Mouse (Mus musculus) stomach, postnatal 0 days (tissue): ENCODE measurements around the gene Spesp1. TPM values are rescaled to one million over a fixed set of nuclear protein-coding genes. Genes with fewer than 3 reads are reported as not detected.

Experiments used
- ATAC-seq: fragments of 200-750 bp; cut with Nextera tagmentation; 2 replicates; pipeline ENCODE4 v1.8.0; 2017; ENCODE audit not compliant: low FRiP score, low TSS enrichment
- DNase-seq: peaks from one replicate; pipeline ENCODE4 v3.0.0-alpha.2; 2016; ENCODE audit warnings: low spot score
- H3K27ac ChIP-seq: fragments of 300-500 bp; sonication (generic); replicated peaks from 2 replicates; pipeline ENCODE4 v1.5.1; 2014; ENCODE audit warnings: mild to moderate bottlenecking, control low read depth
- H3K27me3 ChIP-seq: fragments of 300-500 bp; sonication (generic); 2 replicates; pipeline ENCODE4 v1.6.1; 2014; ENCODE audit warnings: low read length; ENCODE audit not compliant: control insufficient read depth, insufficient read depth
- H3K36me3 ChIP-seq: fragments of 300-500 bp; sonication (generic); 2 replicates; pipeline ENCODE4 v1.6.1; 2014; ENCODE audit warnings: low read length, mixed read lengths; ENCODE audit not compliant: control insufficient read depth, insufficient read depth
- H3K4me1 ChIP-seq: fragments of 300-500 bp; sonication (generic); replicated peaks from 2 replicates; pipeline ENCODE4 v1.6.1; 2014; ENCODE audit warnings: antibody characterized with exemption; ENCODE audit not compliant: control insufficient read depth, insufficient read depth
- H3K4me2 ChIP-seq: fragments of 300-500 bp; sonication (generic); replicated peaks from 2 replicates; pipeline ENCODE4 v1.6.1; 2014; ENCODE audit warnings: low read depth, mild to moderate bottlenecking, control low read depth, moderate library complexity
- H3K4me3 ChIP-seq: fragments of 300-500 bp; sonication (generic); 2 replicates; pipeline ENCODE4 v1.5.1; 2014; ENCODE audit warnings: low read depth, low read length, control low read depth
- H3K9ac ChIP-seq: fragments of 300-500 bp; sonication (generic); 2 replicates; pipeline ENCODE4 v1.6.1; 2014; ENCODE audit warnings: mild to moderate bottlenecking, low read length, control low read depth, mixed read lengths
- H3K9me3 ChIP-seq: fragments of 300-500 bp; sonication (generic); 2 replicates; pipeline ENCODE4 v1.6.1; 2016; ENCODE audit warnings: low read length; ENCODE audit not compliant: control insufficient read depth
- CTCF ChIP-seq: IDR thresholded peaks from 2 replicates; pipeline ENCODE4 v1.5.1; 2016; ENCODE audit warnings: antibody characterized with exemption, low read depth, mild to moderate bottlenecking, moderate library complexity
- EP300 ChIP-seq: optimal IDR thresholded peaks from 2 replicates; pipeline ENCODE3; 2016; ENCODE audit warnings: antibody characterized with exemption
- WGBS: fragments of 180-500 bp; shearing (Covaris S2); extraction: QIAGEN DNeasy Blood & Tissue Kit; methylation state at CpG from one replicate; pipeline ENCODE4 v1.1.7; 2014; 5-methylcytosine and 5-hydroxymethylcytosine counted together
- microRNA-seq: library from miRNA; unstranded; fragments of <30 nt; microRNA quantifications from one replicate; pipeline ENCODE4, GENCODE M21; 2016
- polyA plus RNA-seq: library from polyadenylated mRNA; unstranded; fragments of >200 nt; fragmentation: Nextera tagmentation; extraction: Ambion mirVana; gene quantifications from 2 replicates; pipeline ENCODE4 v1.2.1, GENCODE M21; 2015

Gene Spesp1
- polyA plus RNA-seq, 1 experiment from 2014 or later: not detected

GRCm38 (mm10) chr9:62231046-62231445, 51.0 kb downstream of the Spesp1 start:
- no peak overlapping the region for H3K4me3 ChIP-seq
- no peak overlapping the region for H3K27ac ChIP-seq
- ATAC-seq (peak; percentile 61), DNase-seq (peak; percentile 31)
- H3K9me3 ChIP-seq: no peaks in the 10 kb centered on the region
- H3K27me3 ChIP-seq: no peaks in the 10 kb centered on the region
- no peaks in the 10 kb centered on the region for H3K36me3 ChIP-seq
- H3K9ac ChIP-seq: no peak overlapping the region
- no peaks in the 10 kb centered on the region for H3K4me1 ChIP-seq
- no peak for TF ChIP-seq CTCF
- TF ChIP-seq EP300: no peak
- WGBS: 38% methylated on average over 3 of the region's 3 CpGs
- no peak overlapping the region for H3K4me2 ChIP-seq

GRCm38 (mm10) chr9:62229985-62230384, 52.0 kb downstream of the Spesp1 start:
- H3K9ac ChIP-seq: no peak overlapping the region
- TF ChIP-seq EP300 (no peak), CTCF (no peak)
- H3K9me3 ChIP-seq: no peaks in the 10 kb centered on the region
- DNase-seq (no peak), ATAC-seq (no peak)
- no peaks in the 10 kb centered on the region for H3K36me3 ChIP-seq
- no peak overlapping the region for H3K27ac ChIP-seq
- H3K4me3 ChIP-seq: no peak overlapping the region
- 71% methylated on average over 2 of the region's 2 CpGs for WGBS
- no peaks in the 10 kb centered on the region for H3K27me3 ChIP-seq
- no peak overlapping the region for H3K4me2 ChIP-seq
- no peaks in the 10 kb centered on the region for H3K4me1 ChIP-seq

- peak; percentile 96 for ATAC-seq
- TF ChIP-seq CTCF: no peak
- no peak overlapping the region for H3K4me2 ChIP-seq
These were observed 59.5 kb downstream of the Spesp1 start for GRCm38 (mm10) chr9:62222481-62222880.

GRCm38 (mm10) chr9:62222029-62222428, 60.0 kb downstream of the Spesp1 start:
- Histone ChIP-seq H3K4me1 (no peaks in the 10 kb centered on the region), H3K4me3 (no peak overlapping the region), H3K4me2 (no peak overlapping the region), H3K36me3 (no peaks in the 10 kb centered on the region), H3K9me3 (no peaks in the 10 kb centered on the region), H3K27me3 (no peaks in the 10 kb centered on the region), H3K9ac (no peak overlapping the region), H3K27ac (peak overlapping the region; percentile 73)
- peak; percentile 96 for ATAC-seq
- 61% methylated on average over 2 of the region's 2 CpGs for WGBS
- DNase-seq: peak; percentile 80
- TF ChIP-seq EP300 (no peak), CTCF (no peak)

More at GRCm38 (mm10) chr9:62222481-62222880, 59.5 kb downstream of the Spesp1 start:
- no peak overlapping the region for H3K9ac ChIP-seq
- H3K27ac ChIP-seq: peak overlapping the region; percentile 36
- no peaks in the 10 kb centered on the region for H3K36me3 ChIP-seq
- H3K4me1 ChIP-seq: no peaks in the 10 kb centered on the region
- no peaks in the 10 kb centered on the region for H3K27me3 ChIP-seq
- H3K9me3 ChIP-seq: no peaks in the 10 kb centered on the region
- peak; percentile 85 for DNase-seq
- WGBS: 9% methylated on average over 10 of the region's 10 CpGs
- no peak overlapping the region for H3K4me3 ChIP-seq

Small RNA genes lying within 50 kb of the gene (microRNA-seq; reads per million reads assigned to microRNA genes)
- gene Gm25603: not detected

Other genes with a start within 250 kb of the Spesp1 start
- 10.8 and 11.2 TPM in 2 replicates for gene Glce, start 159.6 kb downstream of the Spesp1 start, polyA plus RNA-seq
- gene Anp32a, start 59.1 kb upstream of the Spesp1 start, polyA plus RNA-seq: 67.9 and 89.9 TPM in 2 replicates